Mouse (Mus musculus) adrenal gland, postnatal 36 days (tissue): ENCODE measurements at regions not wholly inside any gene's neighbourhood (a gene's known extent, or its start where the extent isn't known, plus 50 kb on each side); places are given as distances from the start of the nearest gene placed in this dataset.
A peak's percentile ranks its signal among the peaks of the same experiment; 100 is the strongest.

ENCODE experiments used
- DNase-seq, 2 experiments: peaks; one replicate each; pipeline ENCODE4 v3.0.0; 2021; ENCODE audit warnings: mixed read lengths in 1 of 2

- DNase-seq: no peak
These were observed 126.3 kb upstream of the Zc3h12c start for GRCm38 (mm10) chr9:52294699-52295098.

GRCm38 (mm10) chr9:52289069-52289468 is 120.7 kb upstream of the Zc3h12c start:
- no peak for DNase-seq

GRCm38 (mm10) chr9:52287761-52288275 is 119.4 kb upstream of the Zc3h12c start:
- no peak for DNase-seq

GRCm38 (mm10) chr9:52287246-52287651 is 118.9 kb upstream of the Zc3h12c start:
- peak; percentile 50 to 65 for DNase-seq

- DNase-seq: no peak
These were observed 117.7 kb upstream of the Zc3h12c start for GRCm38 (mm10) chr9:52286104-52286503.

GRCm38 (mm10) chr9:52283558-52283957 is 115.2 kb upstream of the Zc3h12c start:
- no peak for DNase-seq

- no peak for DNase-seq
These were observed 112.6 kb upstream of the Zc3h12c start for GRCm38 (mm10) chr9:52280995-52281394.

- no peak for DNase-seq
These were observed 112.2 kb upstream of the Zc3h12c start for GRCm38 (mm10) chr9:52280556-52280955.

GRCm38 (mm10) chr9:52278701-52279023 is 110.3 kb upstream of the Zc3h12c start:
- DNase-seq: no peak

- no peak for DNase-seq
These were observed 109.8 kb upstream of the Zc3h12c start for GRCm38 (mm10) chr9:52277954-52278700.

- no peak for DNase-seq
These were observed 105.6 kb upstream of the Zc3h12c start for GRCm38 (mm10) chr9:52273994-52274393.

- no peak for DNase-seq
These were observed 104.3 kb upstream of the Zc3h12c start for GRCm38 (mm10) chr9:52272668-52273067.

- no peak for DNase-seq
These were observed 103.2 kb upstream of the Zc3h12c start for GRCm38 (mm10) chr9:52271345-52272116.

GRCm38 (mm10) chr9:52261538-52261937 is 93.2 kb upstream of the Zc3h12c start:
- DNase-seq: no peak

- peak in 1 of 2 experiments; percentile 7 for DNase-seq
These were observed 91.1 kb upstream of the Zc3h12c start for GRCm38 (mm10) chr9:52259459-52259858.

- DNase-seq: no peak
These were observed 87.3 kb upstream of the Zc3h12c start for GRCm38 (mm10) chr9:52255692-52256091.

- no peak for DNase-seq
These were observed 86.1 kb upstream of the Zc3h12c start for GRCm38 (mm10) chr9:52254475-52254874.

GRCm38 (mm10) chr9:52251455-52251854 is 83.1 kb upstream of the Zc3h12c start:
- no peak for DNase-seq

GRCm38 (mm10) chr9:52246712-52247111 is 78.3 kb upstream of the Zc3h12c start:
- no peak for DNase-seq

- DNase-seq: no peak
These were observed 75.7 kb upstream of the Zc3h12c start for GRCm38 (mm10) chr9:52244081-52244480.

- no peak for DNase-seq
These were observed 74.7 kb upstream of the Zc3h12c start for GRCm38 (mm10) chr9:52243032-52243431.

GRCm38 (mm10) chr9:52241577-52241976 is 73.2 kb upstream of the Zc3h12c start:
- DNase-seq: no peak

GRCm38 (mm10) chr9:52240585-52241320 is 72.4 kb upstream of the Zc3h12c start:
- DNase-seq: no peak
